13 mouse cellular contexts compared by ENCODE assay signal in genomic region chr5:77383799-77384554, GRCm38 (mm10). TPM values are rescaled to one million over a fixed set of nuclear protein-coding genes. Genes with fewer than 3 reads are reported as not detected.
DNase-seq lines count a peak whose midpoint lies in the region; ATAC-seq lines count a peak whose summit lies in the region.
"Had no signal": no experiment of that assay in that cellular context is flagged by ENCODE, and none has a peak within 500 bp of the region (broad histone marks: within the 10 kb centered on the region; RNA-seq: fewer than 3 reads in every experiment).

No protein-coding gene starts in this region.

- H3K36me3 ChIP-seq in liver, embryonic 13.5 days = no peaks in the 10 kb centered on the region
- H3K36me3 ChIP-seq in liver, embryonic 11.5 days (ENCODE audit: control insufficient read depth, insufficient read depth, low read length) = no peaks in the 10 kb centered on the region
- H3K36me3 ChIP-seq: heart, embryonic 15.5 days; liver, embryonic 15.5 days had no signal

- H3K9ac ChIP-seq in liver, embryonic 13.5 days = no peak overlapping the region
- no peak overlapping the region for H3K9ac ChIP-seq in liver, embryonic 11.5 days (ENCODE audit: low read depth, low read length)
- H3K9ac ChIP-seq: forebrain, postnatal 0 days; heart, embryonic 15.5 days; liver, embryonic 15.5 days had no signal

- H3K4me1 ChIP-seq in liver, embryonic 13.5 days (replicated peaks) = peaks cover 31% of the 10 kb centered on the region
- peaks cover 2% of the 10 kb centered on the region; the same call in 1 of the 2 replicates for H3K4me1 ChIP-seq in liver, embryonic 11.5 days (replicated peaks; ENCODE audit: control insufficient read depth, insufficient read depth, low read length)

- 63% methylated on average over 5 of the region's 5 CpGs for WGBS in liver, embryonic 13.5 days (ENCODE audit: insufficient replicate concordance)
- WGBS in liver, embryonic 11.5 days = 67% methylated on average over 5 of the region's 5 CpGs

- H3K27me3 ChIP-seq in liver, embryonic 13.5 days = no peaks in the 10 kb centered on the region
- H3K27me3 ChIP-seq in liver, embryonic 11.5 days (replicated peaks; ENCODE audit: control insufficient read depth, insufficient read depth, low read length) = no peaks in the 10 kb centered on the region
- H3K27me3 ChIP-seq: heart, embryonic 15.5 days; liver, embryonic 15.5 days had no signal

- no peak for DNase-seq in liver, embryonic 13.5 days
- no peak for DNase-seq in liver, embryonic 11.5 days (ENCODE audit: low spot score)
- peak; percentile 54 to 62 for DNase-seq in adrenal gland, postnatal 36 days
- peak; percentile 92 for DNase-seq in kidney, adult 9 months
- no peak for DNase-seq in MN1 (ENCODE audit: low spot score)
- no peak for DNase-seq in natural killer cell, adult 2 months (ENCODE audit: low spot score in 2 of 2)
- DNase-seq in ovary, postnatal 36 days (ENCODE audit: low spot score) = no peak
- DNase-seq: forebrain, postnatal 0 days; thymus, postnatal 36 days had no signal

- 0 out of 2 replicates have a peak, but pooled peaks have one; percentile 43 for ATAC-seq in liver, embryonic 13.5 days (ENCODE audit: low read depth)
- no peak for ATAC-seq in liver, embryonic 11.5 days (replicated peaks; ENCODE audit: low FRiP score)
- peak; percentile 57 for ATAC-seq in megakaryocyte, adult 5-6 weeks (ENCODE audit: poor library complexity, severe bottlenecking)
- ATAC-seq: forebrain, postnatal 0 days had no signal

- H3K4me3 ChIP-seq in liver, embryonic 13.5 days (replicated peaks) = no peak overlapping the region
- H3K4me3 ChIP-seq in liver, embryonic 11.5 days (ENCODE audit: low read depth, low read length) = no peak overlapping the region
- H3K4me3 ChIP-seq: heart, embryonic 15.5 days; liver, embryonic 15.5 days; myocyte had no signal

- H3K27ac ChIP-seq in liver, embryonic 13.5 days = 0 out of 2 replicates have a peak overlapping the region, but pooled peaks have one; percentile 10
- no peak overlapping the region for H3K27ac ChIP-seq in liver, embryonic 11.5 days (ENCODE audit: low read depth, low read length)
- H3K27ac ChIP-seq: heart, embryonic 15.5 days; liver, embryonic 15.5 days had no signal

- 0 out of 2 replicates have a peak overlapping the region, but pooled peaks have one; percentile 8 for H3K4me2 ChIP-seq in liver, embryonic 13.5 days
- H3K4me2 ChIP-seq in liver, embryonic 11.5 days = no peak overlapping the region
- H3K4me2 ChIP-seq: heart, embryonic 15.5 days; liver, embryonic 15.5 days had no signal

- no peaks in the 10 kb centered on the region for H3K9me3 ChIP-seq in liver, embryonic 13.5 days (replicated peaks)
- no peaks in the 10 kb centered on the region for H3K9me3 ChIP-seq in liver, embryonic 11.5 days (ENCODE audit: control insufficient read depth, low read length)
- H3K9me3 ChIP-seq: heart, embryonic 15.5 days; liver, embryonic 15.5 days had no signal

RNA-seq across cellular contexts. Expression of gene Igfbp7, which starts 23.9 kb away (rescaled TPM):
- 13.3 and 15.6 TPM in 2 replicates for polyA plus RNA-seq in liver, embryonic 13.5 days (2015; fragmentation: Nextera tagmentation; extraction: Ambion mirVana)
- 8.2 and 8.6 TPM in 2 replicates for polyA plus RNA-seq in liver, embryonic 11.5 days (2014; fragmentation: Nextera tagmentation; extraction: Ambion mirVana)
- 100 to 1,000 TPM; 862 to 986 TPM for total RNA-seq in adrenal gland, postnatal 36 days (2021)
- 3.6 and 4.5 TPM in 2 replicates for total RNA-seq in megakaryocyte, adult 5-6 weeks (2015)
- total RNA-seq in megakaryocyte, adult 5-6 weeks (2017) = 2.6 and 4.1 TPM in 2 replicates

Comparison
In these comparisons a context has a peak if more than half of its experiments do, and no peak if none do; other contexts are left out.
1. DNase-seq: peak in adrenal gland, postnatal 36 days (2 of 2) and kidney, adult 9 months (single experiment); none in liver, embryonic 13.5 days (single experiment), liver, embryonic 11.5 days (single experiment), MN1 (single experiment), natural killer cell, adult 2 months (0 of 2) and ovary, postnatal 36 days (single experiment).
2. RNA of gene Igfbp7, which starts 23.9 kb away (total RNA-seq): 862 to 986 TPM in adrenal gland, postnatal 36 days; 2.6 to 4.5 TPM in megakaryocyte, adult 5-6 weeks; every median in the first group is over 100 times any median in the second.